Mouse (Mus musculus) CH12.LX (cell line): ENCODE results near the gene Ano8. TPM values are rescaled to one million over a fixed set of nuclear protein-coding genes. Genes with fewer than 3 reads are reported as not detected.
A peak's percentile ranks its signal among the peaks of the same experiment; 100 is the strongest.

Source experiments
- DNase-seq: peaks from one replicate; pipeline ENCODE4 v3.0.0-alpha.2; 2013; ENCODE audit errors: extremely low read depth
- H3K27ac ChIP-seq: 2 replicates; pipeline ENCODE4 v1.5.1; 2012; ENCODE audit warnings: low read depth, mild to moderate bottlenecking, control low read depth, moderate library complexity; ENCODE audit not compliant: insufficient read depth
- H3K27me3 ChIP-seq: replicated peaks from 2 replicates; pipeline ENCODE3; 2012; ENCODE audit warnings: inconsistent platforms
- H3K36me3 ChIP-seq, 2 experiments: replicated peaks in 1 of 2; 2 replicates each; pipeline versions ENCODE3 to v1.6.1; 2012; ENCODE audit warnings: inconsistent platforms in 1 of 2, low read length in 1 of 2, mild to moderate bottlenecking in 1 of 2, mixed read lengths in 1 of 2, moderate library complexity in 1 of 2; ENCODE audit not compliant: control insufficient read depth in 1 of 2, insufficient read depth in 1 of 2
- H3K4me1 ChIP-seq, 2 experiments: 2 replicates each; pipeline ENCODE4 v1.6.1; 2012; ENCODE audit warnings: inconsistent platforms in 1 of 2, moderate library complexity in 1 of 2; ENCODE audit not compliant: insufficient read depth in 2 of 2, control insufficient read depth in 1 of 2
- H3K4me2 ChIP-seq: 2 replicates; pipeline ENCODE4 v1.6.1; 2012; ENCODE audit warnings: low read depth, mild to moderate bottlenecking, control low read depth; ENCODE audit not compliant: poor library complexity, insufficient read depth, severe bottlenecking
- H3K4me3 ChIP-seq, 3 experiments: fragments of 150-350 bp in 1 of 3; sonication (generic) in 1 of 3; replicated peaks in 1 of 3; 2 replicates each; pipeline versions ENCODE3 to v1.5.1; 2011 to 2012; ENCODE audit warnings: low read depth in 2 of 3, low read length in 2 of 3, mild to moderate bottlenecking in 2 of 3, moderate library complexity in 2 of 3, control low read depth in 1 of 3, improper control_type of control experiment in 1 of 3, inconsistent platforms in 1 of 3, mixed read lengths in 1 of 3; ENCODE audit not compliant: poor library complexity in 1 of 3
- H3K79me2 ChIP-seq: replicated peaks from 2 replicates; pipeline ENCODE4 v1.6.1; 2012; ENCODE audit warnings: mild to moderate bottlenecking, moderate library complexity; ENCODE audit not compliant: control insufficient read depth, poor library complexity, insufficient read depth, severe bottlenecking; ENCODE audit errors: extremely low read depth
- H3K9ac ChIP-seq: 2 replicates; pipeline ENCODE4 v1.6.1; 2012; ENCODE audit warnings: low read depth, mild to moderate bottlenecking, control low read depth, moderate library complexity; ENCODE audit not compliant: insufficient read depth
- H3K9me3 ChIP-seq: replicated peaks from 2 replicates; pipeline ENCODE3; 2012; ENCODE audit warnings: low read length, inconsistent platforms, mixed read lengths
- BHLHE40 ChIP-seq: IDR thresholded peaks from 2 replicates; pipeline ENCODE4 v1.6.1; 2011; ENCODE audit warnings: mild to moderate bottlenecking, low read depth, low read length, improper control_type of control experiment
- CHD1 ChIP-seq: IDR thresholded peaks from 2 replicates; pipeline ENCODE4 v1.6.1; 2012; ENCODE audit warnings: low read depth, low read length, improper control_type of control experiment, inconsistent platforms
- CHD2 ChIP-seq: IDR thresholded peaks from 2 replicates; pipeline ENCODE4 v1.6.1; 2011; ENCODE audit warnings: low read length, improper control_type of control experiment
- ELF1 ChIP-seq: IDR thresholded peaks from 2 replicates; pipeline ENCODE4 v1.6.1; 2014; ENCODE audit warnings: low read depth, mild to moderate bottlenecking, inconsistent platforms, low read length, improper control_type of control experiment
- ETS1 ChIP-seq: conservative IDR thresholded peaks from 2 replicates; pipeline ENCODE4 v1.6.1; 2012; ENCODE audit warnings: low read depth, mild to moderate bottlenecking, inconsistent platforms, low read length, improper control_type of control experiment, moderate library complexity
- JUN ChIP-seq: IDR thresholded peaks from 2 replicates; pipeline ENCODE4 v1.6.1; 2011; ENCODE audit warnings: low read depth, mild to moderate bottlenecking, low read length, improper control_type of control experiment, moderate library complexity; ENCODE audit not compliant: insufficient read depth
- JUND ChIP-seq: conservative IDR thresholded peaks from 2 replicates; pipeline ENCODE4 v1.6.1; 2011; ENCODE audit warnings: low read depth, low read length, improper control_type of control experiment
- MXI1 ChIP-seq: IDR thresholded peaks from 2 replicates; pipeline ENCODE4 v1.6.1; 2011; ENCODE audit warnings: mild to moderate bottlenecking, low read depth, low read length, improper control_type of control experiment
- MYC ChIP-seq: IDR thresholded peaks from 2 replicates; pipeline ENCODE4 v1.6.1; 2011; ENCODE audit warnings: low read depth, mild to moderate bottlenecking, improper control_type of control experiment, low read length
- NELFE ChIP-seq: IDR thresholded peaks from 2 replicates; pipeline ENCODE4 v1.6.1; 2011; ENCODE audit warnings: low read depth, low read length, improper control_type of control experiment
- PAX5 ChIP-seq: IDR thresholded peaks from 2 replicates; pipeline ENCODE4 v1.6.1; 2012; ENCODE audit warnings: low read length, inconsistent platforms, mixed read lengths
- POLR2AphosphoS2 ChIP-seq: IDR thresholded peaks from 2 replicates; pipeline ENCODE4 v1.6.1; 2011; ENCODE audit warnings: low read depth, low read length, improper control_type of control experiment
- USF1 ChIP-seq: IDR thresholded peaks from 2 replicates; pipeline ENCODE4 v1.6.1; 2014; ENCODE audit warnings: low read depth, mild to moderate bottlenecking, inconsistent platforms, low read length, improper control_type of control experiment
- dilution Hi-C: fragments of 300-500 bp; cut with MboI; formaldehyde crosslinking; loops from 2 replicates; pipeline ENCODE4 v1.14.3; 2020; ENCODE audit warnings: low sequenced_read_pairs; ENCODE audit not compliant: extremely low pct_unique_long_range_greater_than_20kb, extremely low pct_ligation_motif_present
- in situ Hi-C: fragments of 300-500 bp; cut with MboI; formaldehyde crosslinking; loops from 3 replicates; pipeline ENCODE4 v1.14.3; 2019; ENCODE audit warnings: low sequenced_read_pairs, low pct_ligation_motif_present, low pct_unique_long_range_greater_than_20kb, mixed read lengths
- polyA plus RNA-seq: library from polyadenylated mRNA; unstranded; fragments of >175 nt; gene quantifications from 2 replicates; pipeline ENCODE4 v1.2.1, GENCODE M21; 2012; ENCODE audit warnings: low read depth; ENCODE audit not compliant: insufficient read length
- total RNA-seq, 2 experiments: library from RNA; depleted of rRNA; stranded (reverse); fragments of 300-350 nt in 1 of 2; fragments of >200 nt in 1 of 2; gene quantifications; 2 replicates each; pipeline ENCODE4 v1.2.3; 2012 to 2014

Ano8 gene
- total and polyA plus RNA-seq, 3 experiments: 1.8 to 6.7 (median 1.9) TPM

DNA sequence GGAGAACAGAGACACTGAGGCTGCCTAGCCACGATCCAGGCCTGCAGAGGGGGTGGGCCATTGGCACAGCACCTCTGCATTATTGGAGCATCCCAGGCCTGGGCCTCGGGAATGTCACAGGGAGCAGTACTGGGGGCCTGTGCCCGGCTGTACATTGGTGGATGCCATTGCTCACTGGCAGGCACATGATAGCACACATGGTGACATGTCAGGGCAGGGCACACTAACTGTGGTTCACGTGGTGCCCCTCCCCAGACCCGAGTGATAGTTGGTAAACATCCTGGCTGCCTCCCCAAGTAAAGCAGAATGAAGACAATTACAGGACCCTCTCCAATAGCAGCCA lies 14.9 kb downstream of the Ano8 start:
- Histone ChIP-seq H3K36me3 (peaks cover 49 to 72% of the 10 kb centered on the region in 2 experiments), H3K79me2 (peaks cover 26% of the 10 kb centered on the region), H3K9me3 (no peaks in the 10 kb centered on the region), H3K4me1 (peaks cover 11 to 24% of the 10 kb centered on the region in 2 experiments), H3K4me3 (no peak overlapping the region), H3K4me2 (no peak overlapping the region), H3K27me3 (no peaks in the 10 kb centered on the region), H3K27ac (no peak overlapping the region), H3K9ac (no peak overlapping the region)
- no peak for DNase-seq
- dilution Hi-C loops (no loop called here), in situ Hi-C loops (no loop called here)
- no peak for TF ChIP-seq MXI1
- no peak for TF ChIP-seq JUN
- no peak for TF ChIP-seq PAX5
- no peak for TF ChIP-seq CHD1
- TF ChIP-seq ETS1: no peak
- TF ChIP-seq POLR2AphosphoS2: no peak
- TF ChIP-seq NELFE: no peak
- no peak for TF ChIP-seq USF1

GRCm38 (mm10) chr8:71470146-71470912 lies 15.4 kb downstream of the Ano8 start:
- no peaks in the 10 kb centered on the region for H3K9me3 ChIP-seq
- peak overlapping the region; percentile 80 for H3K4me2 ChIP-seq
- peak overlapping the region; percentile 73 to 81 (median 80) for H3K4me3 ChIP-seq
- H3K4me1 ChIP-seq: peaks cover 9 to 29% of the 10 kb centered on the region in 2 experiments
- TF ChIP-seq JUND: no peak
- TF ChIP-seq ETS1: no peak
- no peak for TF ChIP-seq MYC
- TF ChIP-seq CHD2: no peak
- no peak for TF ChIP-seq BHLHE40
- TF ChIP-seq PAX5: no peak
- no peak for TF ChIP-seq ELF1
- TF ChIP-seq, all 38 proteins: peak for 0
- dilution Hi-C loops: no loop called here
- Histone ChIP-seq H3K9ac (peak overlapping the region; percentile 89), H3K27ac (no peak overlapping the region), H3K36me3 (peaks cover 46 to 69% of the 10 kb centered on the region in 2 experiments), H3K27me3 (no peaks in the 10 kb centered on the region), H3K79me2 (peaks cover 26% of the 10 kb centered on the region)
- no peak for DNase-seq
- in situ Hi-C loops: no loop called here
